Mouse (Mus musculus) forebrain, embryonic 13.5 days (tissue): ENCODE data around the gene Cfap97d1. TPM values are rescaled to one million over a fixed set of nuclear protein-coding genes. Genes with fewer than 3 reads are reported as not detected.
A peak's percentile ranks its signal among the peaks of the same experiment; 100 is the strongest.

ENCODE experiments used
- ATAC-seq: fragments of 200-750 bp; cut with Nextera tagmentation; 2 replicates; pipeline ENCODE4 v1.8.0; 2017
- H3K27ac ChIP-seq: fragments of 300-500 bp; sonication (generic); 2 replicates; pipeline ENCODE4 v1.5.1; 2015; ENCODE audit warnings: inconsistent platforms, mild to moderate bottlenecking, moderate library complexity
- H3K27me3 ChIP-seq: fragments of 300-500 bp; sonication (generic); 2 replicates; pipeline ENCODE4 v1.6.1; 2015; ENCODE audit warnings: mild to moderate bottlenecking, inconsistent platforms
- H3K36me3 ChIP-seq: fragments of 300-500 bp; sonication (generic); 2 replicates; pipeline ENCODE4 v1.6.1; 2015; ENCODE audit warnings: mild to moderate bottlenecking, inconsistent platforms; ENCODE audit not compliant: poor library complexity, severe bottlenecking
- H3K4me1 ChIP-seq: fragments of 300-500 bp; sonication (generic); 2 replicates; pipeline ENCODE4 v1.6.1; 2015; ENCODE audit warnings: inconsistent platforms
- H3K4me2 ChIP-seq: fragments of 300-500 bp; sonication (generic); 2 replicates; pipeline ENCODE4 v1.6.1; 2015; ENCODE audit warnings: inconsistent platforms, mild to moderate bottlenecking, moderate library complexity
- H3K4me3 ChIP-seq: fragments of 300-500 bp; sonication (generic); 2 replicates; pipeline ENCODE4 v1.5.1; 2015; ENCODE audit warnings: mild to moderate bottlenecking, inconsistent platforms
- H3K9ac ChIP-seq: fragments of 300-500 bp; sonication (generic); 2 replicates; pipeline ENCODE4 v1.6.1; 2015; ENCODE audit warnings: mild to moderate bottlenecking, inconsistent platforms
- H3K9me3 ChIP-seq: fragments of 300-500 bp; sonication (generic); replicated peaks from 2 replicates; pipeline ENCODE4 v1.6.1; 2016; ENCODE audit warnings: inconsistent platforms
- WGBS: fragments of 180-500 bp; shearing (Covaris S2); methylation state at CpG from one replicate; pipeline ENCODE4 v1.1.7; 2015; 5-methylcytosine and 5-hydroxymethylcytosine counted together
- polyA plus RNA-seq: library from polyadenylated mRNA; unstranded; fragments of >200 nt; fragmentation: Nextera tagmentation; extraction: Ambion mirVana; gene quantifications from 2 replicates; pipeline ENCODE4 v1.2.1, GENCODE M21; 2015

The Cfap97d1 gene
- polyA plus RNA-seq, 1 experiment from 2014 or later: not detected

GRCm38 (mm10) chr11:102015472-102015871 lies 31.4 kb downstream of the Cfap97d1 start:
- Histone ChIP-seq H3K4me3 (no peak overlapping the region), H3K27ac (no peak overlapping the region), H3K4me1 (peaks cover 31% of the 10 kb centered on the region), H3K4me2 (no peak overlapping the region), H3K27me3 (no peaks in the 10 kb centered on the region), H3K9me3 (no peaks in the 10 kb centered on the region), H3K36me3 (peaks cover 82% of the 10 kb centered on the region), H3K9ac (no peak overlapping the region)
- WGBS: 66% methylated on average over 6 of the region's 6 CpGs
- ATAC-seq: no peak

GRCm38 (mm10) chr11:102016136-102016535 lies 32.1 kb downstream of the Cfap97d1 start:
- Histone ChIP-seq H3K4me3 (no peak overlapping the region), H3K27me3 (no peaks in the 10 kb centered on the region), H3K9ac (no peak overlapping the region), H3K27ac (no peak overlapping the region), H3K9me3 (no peaks in the 10 kb centered on the region), H3K4me2 (no peak overlapping the region), H3K4me1 (peaks cover 25% of the 10 kb centered on the region), H3K36me3 (peaks cover 77% of the 10 kb centered on the region)
- 94% methylated on average over 1 of the region's 1 CpGs for WGBS
- no peak for ATAC-seq

GRCm38 (mm10) chr11:102019736-102020135 lies 35.7 kb downstream of the Cfap97d1 start:
- Histone ChIP-seq H3K4me1 (peaks cover 28% of the 10 kb centered on the region), H3K4me2 (no peak overlapping the region), H3K36me3 (peaks cover 75% of the 10 kb centered on the region), H3K27ac (peak overlapping the region; percentile 66), H3K9ac (no peak overlapping the region; the same call in 1 of the 2 replicates), H3K9me3 (no peaks in the 10 kb centered on the region), H3K4me3 (no peak overlapping the region), H3K27me3 (no peaks in the 10 kb centered on the region)
- ATAC-seq: peak; percentile 19; the same call in 1 of the 2 replicates
- 42% methylated on average over 9 of the region's 9 CpGs for WGBS

- peaks cover 38% of the 10 kb centered on the region for H3K4me1 ChIP-seq
- 80% methylated on average over 5 of the region's 5 CpGs for WGBS
- no peak for ATAC-seq
- peaks cover 60% of the 10 kb centered on the region for H3K36me3 ChIP-seq
- H3K27me3 ChIP-seq: no peaks in the 10 kb centered on the region
- no peak overlapping the region for H3K27ac ChIP-seq
- H3K9me3 ChIP-seq: no peaks in the 10 kb centered on the region
- no peak overlapping the region for H3K9ac ChIP-seq
- no peak overlapping the region for H3K4me2 ChIP-seq
- H3K4me3 ChIP-seq: no peak overlapping the region
These were observed 37.1 kb downstream of the Cfap97d1 start for GRCm38 (mm10) chr11:102021196-102021595.

- Histone ChIP-seq H3K4me2 (no peak overlapping the region), H3K36me3 (peaks cover 38% of the 10 kb centered on the region), H3K27ac (peak overlapping the region; percentile 19; the same call in 1 of the 2 replicates), H3K4me1 (peaks cover 50% of the 10 kb centered on the region), H3K4me3 (no peak overlapping the region), H3K27me3 (no peaks in the 10 kb centered on the region), H3K9me3 (no peaks in the 10 kb centered on the region), H3K9ac (peak overlapping the region; percentile 34; the same call in 1 of the 2 replicates)
- 85% methylated on average over 13 of the region's 13 CpGs for WGBS
- ATAC-seq: no peak
These were observed 39.3 kb downstream of the Cfap97d1 start for GRCm38 (mm10) chr11:102023406-102023805.

GRCm38 (mm10) chr11:102024084-102024758 lies 40.1 kb downstream of the Cfap97d1 start:
- Histone ChIP-seq H3K27ac (no peak overlapping the region), H3K27me3 (no peaks in the 10 kb centered on the region), H3K4me3 (0 out of 2 replicates have a peak overlapping the region, but pooled peaks have one; percentile 3), H3K4me2 (peak overlapping the region; percentile 76; the same call in 1 of the 2 replicates), H3K9me3 (no peaks in the 10 kb centered on the region), H3K4me1 (peaks cover 50% of the 10 kb centered on the region), H3K9ac (peak overlapping the region; percentile 34; the same call in 1 of the 2 replicates), H3K36me3 (peaks cover 31% of the 10 kb centered on the region)
- 82% methylated on average over 6 of the region's 6 CpGs for WGBS
- no peak for ATAC-seq

- Histone ChIP-seq H3K36me3 (peaks cover 31% of the 10 kb centered on the region), H3K9ac (peak overlapping the region; percentile 82)
These were observed 40.8 kb downstream of the Cfap97d1 start for GRCm38 (mm10) chr11:102024875-102025274.

GRCm38 (mm10) chr11:102025354-102025753 lies 41.3 kb downstream of the Cfap97d1 start:
- ATAC-seq: no peak

More at GRCm38 (mm10) chr11:102024875-102025274, 40.8 kb downstream of the Cfap97d1 start:
- no peak overlapping the region for H3K27ac ChIP-seq
- 85% methylated on average over 4 of the region's 4 CpGs for WGBS
- no peak for ATAC-seq
- H3K27me3 ChIP-seq: no peaks in the 10 kb centered on the region
- H3K4me1 ChIP-seq: peaks cover 45% of the 10 kb centered on the region
- no peaks in the 10 kb centered on the region for H3K9me3 ChIP-seq
- 0 out of 2 replicates have a peak overlapping the region, but pooled peaks have one; percentile 66 for H3K4me3 ChIP-seq
- H3K4me2 ChIP-seq: peak overlapping the region; percentile 76

GRCm38 (mm10) chr11:102025991-102026660 lies 42.0 kb downstream of the Cfap97d1 start:
- Histone ChIP-seq H3K4me2 (peak overlapping the region; percentile 76), H3K27ac (peak overlapping the region; percentile 91), H3K9me3 (no peaks in the 10 kb centered on the region), H3K9ac (peak overlapping the region; percentile 82), H3K4me3 (peak overlapping the region; percentile 66), H3K4me1 (peaks cover 41% of the 10 kb centered on the region), H3K36me3 (peaks cover 30% of the 10 kb centered on the region), H3K27me3 (no peaks in the 10 kb centered on the region)
- peak; percentile 42 for ATAC-seq
- WGBS: 5% methylated on average over 10 of the region's 23 CpGs

More at GRCm38 (mm10) chr11:102025354-102025753, 41.3 kb downstream of the Cfap97d1 start:
- Histone ChIP-seq H3K4me2 (peak overlapping the region; percentile 76), H3K27me3 (no peaks in the 10 kb centered on the region), H3K27ac (no peak overlapping the region; the same call in 1 of the 2 replicates), H3K9ac (peak overlapping the region; percentile 82), H3K4me3 (peak overlapping the region; percentile 66), H3K36me3 (peaks cover 31% of the 10 kb centered on the region), H3K4me1 (peaks cover 40% of the 10 kb centered on the region), H3K9me3 (no peaks in the 10 kb centered on the region)
- WGBS: 37% methylated on average over 7 of the region's 7 CpGs

GRCm38 (mm10) chr11:102026694-102027360 lies 42.7 kb downstream of the Cfap97d1 start:
- Histone ChIP-seq H3K27ac (peak overlapping the region; percentile 91), H3K9me3 (no peaks in the 10 kb centered on the region), H3K4me2 (peak overlapping the region; percentile 76), H3K9ac (peak overlapping the region; percentile 82), H3K4me3 (peak overlapping the region; percentile 66), H3K36me3 (peaks cover 23% of the 10 kb centered on the region), H3K4me1 (peaks cover 44% of the 10 kb centered on the region), H3K27me3 (no peaks in the 10 kb centered on the region)
- ATAC-seq: peak; percentile 89
- WGBS: 0% methylated on average over 44 of the region's 73 CpGs

GRCm38 (mm10) chr11:102027361-102028017 lies 43.4 kb downstream of the Cfap97d1 start:
- Histone ChIP-seq H3K4me3 (peak overlapping the region; percentile 66), H3K27ac (peak overlapping the region; percentile 91), H3K9me3 (no peaks in the 10 kb centered on the region), H3K9ac (peak overlapping the region; percentile 82), H3K4me2 (peak overlapping the region; percentile 76), H3K4me1 (peaks cover 44% of the 10 kb centered on the region), H3K27me3 (no peaks in the 10 kb centered on the region), H3K36me3 (peaks cover 16% of the 10 kb centered on the region)
- WGBS: 3% methylated on average over 12 of the region's 12 CpGs
- ATAC-seq: peak; percentile 17; the same call in 1 of the 2 replicates
